In genomic region chr19:10975187-10975586, GRCm38 (mm10) we compare ENCODE assay signal across 19 mouse cellular contexts. TPM values are rescaled to one million over a fixed set of nuclear protein-coding genes. Genes with fewer than 3 reads are reported as not detected.
"Had no signal": no experiment of that assay in that cellular context is flagged by ENCODE, and none has a peak within 500 bp of the region (broad histone marks: within the 10 kb centered on the region; RNA-seq: fewer than 3 reads in every experiment).

No protein-coding gene starts in this region.

- H3K9me3 ChIP-seq: midbrain, embryonic 13.5 days; neural tube, embryonic 15.5 days had no signal

- H3K9ac ChIP-seq: limb, embryonic 13.5 days; liver, embryonic 14.5 days; midbrain, embryonic 13.5 days; neural tube, embryonic 15.5 days had no signal

- H3K4me3 ChIP-seq: layer of hippocampus, adult 2 months; limb, embryonic 13.5 days; midbrain, embryonic 13.5 days; neural tube, embryonic 15.5 days had no signal

- DNase-seq: kidney, adult 8-10 months; kidney, postnatal 4 days; left cerebral cortex, postnatal 4 days; lung, adult 18-20 months; spleen, adult 18-20 months; thymus, postnatal 4 days had no signal

- H3K27me3 ChIP-seq: limb, embryonic 13.5 days; midbrain, embryonic 13.5 days; neural tube, embryonic 15.5 days had no signal

- ATAC-seq: midbrain, embryonic 13.5 days had no signal

- H3K27ac ChIP-seq: kidney, postnatal 0 days; layer of hippocampus, adult 2 months; limb, embryonic 13.5 days; liver, embryonic 14.5 days; midbrain, embryonic 13.5 days; neural tube, embryonic 15.5 days had no signal

- H3K4me2 ChIP-seq: limb, embryonic 13.5 days; midbrain, embryonic 13.5 days; neural tube, embryonic 15.5 days had no signal

- H3K36me3 ChIP-seq: limb, embryonic 13.5 days; midbrain, embryonic 13.5 days; neural tube, embryonic 15.5 days had no signal

- H3K4me1 ChIP-seq: midbrain, embryonic 13.5 days had no signal

RNA-seq across cellular contexts. Expression of gene Ms4a10, which starts 0.7 kb away (rescaled TPM):
- total RNA-seq: layer of hippocampus, adult 2 months; layer of hippocampus, postnatal 10 days; left cerebral cortex, postnatal 4 days; liver, adult 2 months; megakaryocyte-erythroid progenitor cell, adult 5-6 weeks; midbrain, postnatal 0 days had no signal
- polyA plus RNA-seq: limb, embryonic 13.5 days; liver, adult 2 months; lung, embryonic 16.5 days; midbrain, embryonic 13.5 days; midbrain, postnatal 0 days; neural tube, embryonic 11.5 days; neural tube, embryonic 15.5 days; stomach, embryonic 14.5 days had no signal

RNA-seq across cellular contexts. Expression of gene Ms4a15, which starts 17.9 kb away (rescaled TPM):
- total RNA-seq: layer of hippocampus, adult 2 months; layer of hippocampus, postnatal 10 days; liver, adult 2 months; megakaryocyte-erythroid progenitor cell, adult 5-6 weeks; midbrain, postnatal 0 days had no signal
- polyA plus RNA-seq: kidney, postnatal 0 days; limb, embryonic 13.5 days; liver, adult 2 months; liver, embryonic 14.5 days; lung, embryonic 16.5 days; midbrain, embryonic 13.5 days; neural tube, embryonic 11.5 days; neural tube, embryonic 15.5 days; stomach, embryonic 14.5 days had no signal

RNA-seq across cellular contexts. Expression of gene Ptgdr2, which starts 38.2 kb away (rescaled TPM):
- total RNA-seq: liver, adult 2 months; megakaryocyte-erythroid progenitor cell, adult 5-6 weeks had no signal
- polyA plus RNA-seq: kidney, postnatal 0 days; liver, adult 2 months; neural tube, embryonic 11.5 days; neural tube, embryonic 15.5 days; stomach, embryonic 14.5 days had no signal

RNA-seq across cellular contexts. Expression of gene Ms4a18, which starts 42.6 kb away (rescaled TPM):
- total RNA-seq: layer of hippocampus, adult 2 months; layer of hippocampus, postnatal 10 days; left cerebral cortex, postnatal 4 days; liver, adult 2 months; megakaryocyte-erythroid progenitor cell, adult 5-6 weeks; midbrain, postnatal 0 days had no signal
- polyA plus RNA-seq: kidney, postnatal 0 days; limb, embryonic 13.5 days; liver, adult 2 months; liver, embryonic 14.5 days; lung, embryonic 16.5 days; midbrain, embryonic 13.5 days; midbrain, postnatal 0 days; neural tube, embryonic 11.5 days; neural tube, embryonic 15.5 days; stomach, embryonic 14.5 days had no signal
